Mouse (Mus musculus) ovary, postnatal 10 days (tissue): Measurements from ENCODE around the gene Tlk1.

ENCODE experiments used
- DNase-seq: peaks from one replicate; pipeline ENCODE4 v3.0.0; 2022; ENCODE audit warnings: low spot score

The Tlk1 gene

DNA sequence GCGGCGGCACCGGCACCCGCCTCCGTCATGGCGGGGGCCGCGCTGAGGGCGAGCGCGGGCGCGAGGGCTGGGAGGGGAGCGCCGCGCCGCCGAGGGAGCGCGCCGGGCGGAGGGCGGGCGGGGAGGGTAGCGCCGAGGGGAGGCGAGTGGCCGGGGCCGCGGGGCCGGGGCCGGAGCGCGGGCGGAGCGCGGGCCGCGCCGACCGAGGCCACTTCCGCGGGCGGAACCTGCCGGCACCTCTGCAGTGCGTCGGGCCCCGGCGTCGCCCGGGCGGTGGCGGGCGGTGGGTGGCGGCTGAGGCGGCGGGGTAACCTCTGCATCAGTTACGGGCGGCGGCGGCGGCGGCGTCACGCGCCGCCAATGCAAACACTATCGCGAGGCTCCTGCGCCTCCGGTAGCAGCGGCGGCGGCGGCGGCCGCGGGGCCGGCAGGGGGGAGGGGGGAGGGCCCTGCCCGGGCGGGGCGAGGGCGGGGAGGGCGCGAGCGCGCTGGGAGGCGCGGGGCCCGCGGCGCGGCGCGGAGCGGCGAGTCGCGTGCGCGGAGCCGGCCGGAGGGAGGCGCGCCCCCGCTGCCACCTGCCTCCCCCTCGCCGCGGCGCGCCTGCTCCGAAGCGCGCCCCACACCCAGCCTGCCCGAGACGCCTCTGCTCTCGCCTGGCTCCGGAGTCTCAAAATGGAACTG, at the start of gene Tlk1:
Gene Tlk1, minus strand, starts transcription at position 358 of the 681 bp plus-strand sequence.
- peak; percentile 44 for DNase-seq

DNA sequence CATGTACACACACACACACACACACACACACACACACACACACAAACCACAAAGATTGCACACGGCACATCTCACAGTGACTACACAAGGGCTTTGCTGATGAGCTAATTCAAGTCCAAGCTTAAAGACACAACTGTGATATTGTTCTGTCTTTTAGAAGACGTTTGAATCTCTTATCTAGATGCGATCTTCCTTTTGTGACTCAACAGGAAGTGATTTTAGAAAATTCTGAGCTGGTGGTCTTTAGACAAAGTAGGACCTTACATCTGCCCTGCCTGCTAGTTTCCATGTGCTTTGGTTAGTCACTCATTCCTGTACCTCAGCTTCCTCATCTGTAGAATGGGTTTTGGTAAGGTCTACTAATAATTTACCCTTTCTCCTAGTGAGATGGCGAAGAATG, 49.6 kb upstream of the Tlk1 start:
- DNase-seq, result no peak

DNA sequence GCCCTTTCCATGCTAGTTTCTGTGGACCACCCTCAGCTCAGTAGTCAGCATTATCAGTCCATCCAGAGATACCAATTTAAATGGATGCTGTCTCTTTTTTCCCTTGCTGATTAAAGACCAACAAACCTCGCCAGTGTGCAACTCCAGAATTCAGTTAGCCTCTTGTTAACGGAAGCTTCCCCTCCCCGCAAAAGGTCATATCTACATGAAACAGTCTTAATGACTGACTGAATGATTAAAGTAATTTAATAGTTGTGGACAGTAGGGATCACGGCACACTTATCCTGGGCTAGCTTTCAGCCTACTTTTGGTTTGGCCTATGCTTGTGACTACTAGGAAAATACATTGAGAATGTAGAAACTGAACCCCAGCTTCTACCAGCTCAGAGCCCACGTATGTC, 47.6 kb upstream of the Tlk1 start:
- no peak for DNase-seq

DNA sequence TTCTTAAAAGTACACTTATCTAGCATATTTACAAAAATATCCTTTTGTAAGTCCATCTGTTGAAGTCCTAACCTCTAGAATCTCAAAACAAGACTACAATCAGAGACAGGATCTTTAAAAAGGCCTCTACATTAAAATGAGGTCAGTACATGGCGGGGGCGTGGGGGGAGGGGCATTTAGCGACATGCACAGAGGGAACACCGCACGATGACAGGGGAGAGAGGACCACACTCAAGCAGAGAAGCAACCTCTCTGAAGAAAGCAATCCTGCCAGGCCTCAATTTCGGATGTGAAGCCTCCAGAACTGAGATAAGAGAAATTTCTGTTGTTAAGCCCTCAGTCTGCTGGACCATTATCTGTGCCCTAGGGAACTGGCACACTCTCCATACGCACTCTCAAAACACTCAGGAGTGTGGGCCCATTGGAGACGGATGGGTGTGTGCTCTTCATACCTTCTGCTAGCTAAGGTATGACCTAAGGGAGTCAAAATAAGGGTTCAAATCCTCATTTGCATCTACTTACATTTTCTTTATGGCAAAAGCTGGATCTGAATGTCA, 46.0 kb upstream of the Tlk1 start:
- no peak for DNase-seq

DNA sequence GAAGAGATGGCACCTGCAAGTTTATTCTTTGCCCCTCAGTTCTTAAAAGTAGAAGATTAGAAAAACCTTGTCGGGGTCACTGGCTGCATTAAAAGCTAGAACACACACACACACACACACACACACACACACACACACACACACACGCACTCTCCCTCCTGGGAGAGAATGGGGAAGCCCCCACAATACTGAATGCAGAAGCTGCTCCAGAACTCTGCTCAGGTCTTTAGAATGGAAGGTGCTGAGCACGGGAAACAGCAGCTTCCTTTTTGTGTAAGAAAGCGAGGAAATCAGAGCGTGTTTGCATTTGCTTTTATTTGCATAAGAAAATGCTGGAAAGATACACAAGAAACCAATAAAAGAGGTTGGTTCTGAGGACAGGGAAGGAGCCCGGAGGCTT, 45.3 kb upstream of the Tlk1 start:
- no peak for DNase-seq

DNA sequence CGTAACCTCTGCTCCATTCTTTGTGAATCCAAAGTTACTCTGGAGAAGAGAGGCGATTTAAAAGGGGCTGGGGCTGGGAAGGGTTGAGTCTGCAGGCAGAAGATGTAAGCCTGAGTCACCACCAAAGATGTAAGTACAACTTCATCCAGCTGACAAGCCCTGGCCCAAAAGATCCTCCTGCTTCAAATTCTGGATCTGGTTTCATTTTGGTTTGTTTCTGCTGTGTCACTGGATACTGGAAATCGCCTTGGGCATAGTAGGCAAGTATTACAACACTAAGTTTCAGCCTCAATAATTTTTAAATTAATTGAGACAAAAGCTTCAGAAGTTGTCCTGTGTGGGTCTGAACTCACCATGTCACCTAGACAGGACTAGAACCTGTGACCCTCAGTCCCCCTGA, 43.6 kb upstream of the Tlk1 start:
- no peak for DNase-seq

DNA sequence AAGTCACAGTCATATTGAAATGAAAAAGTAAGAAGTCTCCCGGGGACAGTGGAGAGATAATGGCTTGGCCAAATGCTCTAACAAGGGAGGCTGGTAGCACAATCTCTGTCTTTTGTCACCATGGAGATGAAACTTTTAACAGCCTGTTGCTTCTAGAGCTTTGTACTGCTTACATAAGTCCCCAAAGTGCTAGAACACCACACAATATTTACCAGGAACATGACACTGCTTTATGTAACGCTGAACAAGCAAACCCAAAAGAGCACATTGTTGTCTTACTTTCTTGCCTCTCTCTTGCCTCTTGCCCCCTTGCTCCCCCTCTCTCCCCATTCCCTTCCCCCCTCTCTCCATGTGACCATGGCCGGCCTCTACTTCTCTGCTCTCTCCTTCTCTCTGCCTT, 41.7 kb upstream of the Tlk1 start:
- no peak for DNase-seq

DNA sequence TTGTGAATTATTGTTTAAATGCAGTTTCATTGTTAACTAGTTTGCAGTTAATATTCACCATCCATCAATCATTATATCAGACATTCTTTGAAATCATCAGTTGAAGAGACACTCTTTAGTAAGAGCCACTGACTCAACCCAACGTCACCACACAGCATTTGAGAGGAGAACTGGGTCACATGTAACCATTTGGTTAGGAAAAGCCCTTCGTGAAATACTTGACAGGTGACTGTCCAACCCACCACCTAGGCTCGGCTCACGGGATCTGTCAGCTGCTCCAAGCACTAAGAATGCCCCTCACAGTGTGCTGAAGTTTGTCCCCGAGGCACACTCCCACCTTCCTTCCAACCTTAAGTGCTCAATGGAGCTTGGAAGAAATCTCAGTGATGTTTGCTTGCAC, 37.4 kb upstream of the Tlk1 start:
- DNase-seq, result no peak

DNA sequence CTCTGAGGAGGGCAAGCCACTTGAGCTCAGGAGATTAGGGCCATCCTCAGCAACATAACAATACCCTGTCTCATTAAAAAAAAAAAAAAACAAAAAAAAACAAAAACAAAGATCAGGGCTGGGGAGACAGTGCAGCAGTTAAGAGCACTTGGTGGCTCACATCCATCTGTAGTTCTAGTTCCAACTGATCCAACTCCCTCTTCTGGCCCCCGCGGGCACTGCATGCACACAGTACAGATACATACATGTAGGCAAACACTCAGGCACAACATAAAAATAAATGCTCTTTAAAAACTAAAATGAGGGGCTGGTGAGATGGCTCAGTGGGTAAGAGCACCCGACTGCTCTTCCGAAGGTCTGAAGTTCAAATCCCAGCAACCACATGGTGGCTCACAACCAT, 34.2 kb upstream of the Tlk1 start:
- no peak for DNase-seq

DNA sequence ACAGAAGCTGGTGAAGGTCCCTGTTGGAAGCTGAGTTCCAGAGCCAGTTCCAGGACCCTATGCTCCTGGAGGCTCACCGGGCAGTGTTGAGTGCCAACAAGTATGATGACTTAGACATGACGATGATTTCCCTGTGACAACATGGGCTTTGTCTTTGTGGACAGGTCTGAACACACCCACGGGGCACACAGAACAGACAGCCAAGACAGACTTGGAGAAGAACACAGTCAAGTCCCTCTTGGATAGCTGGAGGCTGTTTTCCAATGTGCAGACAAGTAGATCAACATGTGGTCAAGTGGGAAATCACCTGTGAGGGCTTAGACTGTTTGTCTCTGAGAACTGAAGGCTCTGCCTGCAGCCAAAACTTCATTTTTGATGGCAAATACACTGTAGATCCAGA, 31.4 kb upstream of the Tlk1 start:
- no peak for DNase-seq

DNA sequence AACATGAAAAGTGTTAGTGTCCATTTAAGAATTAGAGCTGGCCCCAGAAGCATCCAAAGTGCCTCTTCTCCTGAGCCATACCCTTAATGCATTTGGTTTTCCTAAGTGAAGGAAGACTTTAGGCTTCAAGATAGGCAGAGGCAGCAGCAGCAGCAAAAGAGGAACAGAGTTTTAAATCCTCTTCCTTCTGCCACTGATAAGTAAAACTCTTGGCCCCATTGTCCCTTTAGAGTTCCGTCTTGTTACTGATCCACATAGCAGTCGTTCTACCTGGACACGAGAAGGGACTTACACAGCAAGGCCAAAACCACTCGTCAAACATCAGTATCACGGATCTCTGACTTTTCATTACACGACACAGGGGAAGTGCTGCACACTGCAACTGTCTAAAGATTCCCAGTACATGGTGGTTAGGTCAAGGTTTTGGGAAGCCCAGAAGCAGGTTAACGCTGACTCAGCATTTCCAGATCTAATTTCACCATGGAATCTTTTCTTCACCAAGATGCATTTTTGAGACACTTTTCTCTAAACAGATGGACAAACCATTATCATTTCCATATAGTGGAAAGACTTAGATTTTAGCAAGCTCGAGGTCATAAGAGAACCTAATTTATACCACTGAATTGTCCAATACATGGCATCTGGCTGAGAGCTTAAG, 28.8 kb upstream of the Tlk1 start:
- DNase-seq, result no peak

DNA sequence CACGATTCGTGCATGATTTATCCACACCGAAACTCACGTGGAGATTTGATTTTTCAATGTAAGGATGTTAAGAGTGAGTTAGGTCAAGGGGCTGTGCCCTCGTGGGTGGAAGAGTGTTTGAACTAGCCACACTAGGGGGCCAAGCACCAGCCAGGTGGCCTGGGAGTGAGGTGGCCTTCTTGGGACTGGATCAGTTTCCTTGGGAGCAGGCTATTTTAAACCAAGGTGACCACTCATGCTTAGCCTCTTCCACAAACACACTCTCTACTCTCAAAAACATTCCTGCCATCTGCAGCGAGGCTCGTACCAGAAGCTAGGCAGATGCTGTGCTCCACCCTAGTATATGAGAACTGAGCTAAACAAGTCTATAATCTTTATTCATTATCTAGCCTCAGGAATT, 27.8 kb upstream of the Tlk1 start:
- DNase-seq, result no peak

DNA sequence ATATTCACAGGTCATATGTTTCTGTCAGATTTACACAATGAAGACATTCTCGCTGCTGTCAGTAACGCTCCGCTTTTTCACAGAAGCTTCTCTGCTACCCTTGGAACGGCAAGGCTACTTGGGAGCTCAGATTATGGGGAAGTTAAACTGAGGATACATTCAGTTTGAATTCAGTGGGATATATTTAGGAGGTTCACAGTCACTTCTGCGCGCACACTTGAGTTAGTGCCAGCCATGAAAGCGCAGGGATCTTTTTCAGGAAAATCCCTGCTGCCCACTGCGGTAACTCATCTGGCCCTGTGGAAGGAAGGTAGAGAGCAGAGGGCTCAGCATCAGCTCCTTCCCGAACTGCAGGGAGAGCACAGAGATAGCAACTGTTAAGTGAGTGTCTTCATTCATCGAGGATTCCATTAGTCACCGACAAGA, 27.3 kb upstream of the Tlk1 start:
- DNase-seq, result no peak

DNA sequence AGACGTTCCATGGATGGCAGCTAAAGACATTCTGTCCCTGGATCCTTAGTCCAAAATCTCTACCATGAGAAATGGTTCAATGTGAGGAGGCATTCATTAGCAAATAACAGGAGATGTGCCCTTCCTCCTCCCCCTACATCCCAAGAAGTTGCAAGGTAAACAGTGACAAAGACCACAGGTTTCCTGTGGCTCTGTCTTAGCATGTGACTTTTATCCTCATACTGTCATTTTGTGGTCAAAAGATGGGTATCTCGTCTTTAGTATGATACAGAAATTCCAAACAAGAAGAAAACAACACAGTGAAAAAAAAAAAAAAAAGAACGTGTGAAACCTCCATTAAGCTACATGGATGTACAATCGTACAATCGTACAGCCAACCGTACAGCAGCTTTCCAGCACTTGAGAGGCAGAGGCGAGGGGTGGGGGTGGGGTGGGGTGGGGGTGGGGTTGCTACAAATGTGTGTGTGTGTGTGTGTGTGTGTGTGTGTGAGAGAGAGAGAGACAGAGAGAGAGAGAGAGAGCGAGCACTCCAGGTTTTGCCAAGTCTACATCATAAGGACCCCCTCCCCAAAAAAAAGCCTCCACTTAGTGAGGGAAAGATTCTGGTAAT, 26.8 kb upstream of the Tlk1 start:
- no peak for DNase-seq

DNA sequence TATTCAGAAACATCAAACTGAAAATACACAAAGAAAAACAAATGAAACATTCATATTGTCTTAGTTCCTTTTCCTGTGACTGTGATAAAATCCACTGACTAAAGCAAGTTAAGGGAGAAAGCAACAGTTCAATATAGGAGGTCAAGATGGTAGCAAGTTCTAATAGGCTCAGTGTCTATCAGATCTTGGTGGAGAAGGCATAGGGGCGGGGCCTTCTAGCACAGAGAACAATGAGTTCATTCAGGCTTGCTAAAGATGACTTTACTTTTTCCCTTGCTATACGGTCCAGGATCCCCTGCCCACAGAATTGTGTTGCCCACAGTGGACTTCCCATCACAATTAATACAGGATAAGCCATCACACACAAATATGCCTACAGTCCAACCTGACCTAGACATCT, 20.3 kb upstream of the Tlk1 start:
- DNase-seq, result no peak

DNA sequence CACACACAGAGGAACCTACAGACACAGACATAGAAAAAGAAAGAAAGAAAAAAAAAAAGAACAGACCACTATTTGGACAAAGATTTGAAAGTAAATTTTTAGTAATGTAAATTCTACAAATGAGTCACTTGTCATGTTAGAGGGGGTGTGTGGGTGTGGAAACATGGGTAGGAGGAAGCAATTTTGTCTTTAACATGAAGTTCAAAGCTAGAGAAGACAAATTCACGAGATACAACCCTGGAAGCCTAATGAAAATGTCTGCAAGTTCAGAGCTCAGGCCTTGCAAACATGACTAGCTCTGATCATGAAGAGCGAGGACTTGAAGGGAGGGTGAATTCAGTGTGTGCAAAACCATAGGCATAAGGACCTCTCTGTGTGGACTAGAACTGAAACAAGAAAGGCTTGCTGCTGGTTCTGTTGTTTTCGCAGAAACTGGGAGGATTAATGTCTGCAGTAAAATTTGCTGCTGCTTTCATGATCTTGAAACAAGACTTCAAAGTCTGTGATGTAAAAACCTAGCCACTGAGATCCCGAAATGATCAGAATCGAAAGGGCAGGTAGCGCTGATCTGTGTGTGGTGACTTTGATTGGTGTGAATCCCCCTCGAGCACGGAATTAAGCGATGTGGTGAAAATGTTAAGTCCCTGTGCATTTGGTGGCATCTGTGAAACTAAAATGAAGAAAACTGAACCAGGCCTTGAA, 19.3 kb upstream of the Tlk1 start:
- no peak for DNase-seq

DNA sequence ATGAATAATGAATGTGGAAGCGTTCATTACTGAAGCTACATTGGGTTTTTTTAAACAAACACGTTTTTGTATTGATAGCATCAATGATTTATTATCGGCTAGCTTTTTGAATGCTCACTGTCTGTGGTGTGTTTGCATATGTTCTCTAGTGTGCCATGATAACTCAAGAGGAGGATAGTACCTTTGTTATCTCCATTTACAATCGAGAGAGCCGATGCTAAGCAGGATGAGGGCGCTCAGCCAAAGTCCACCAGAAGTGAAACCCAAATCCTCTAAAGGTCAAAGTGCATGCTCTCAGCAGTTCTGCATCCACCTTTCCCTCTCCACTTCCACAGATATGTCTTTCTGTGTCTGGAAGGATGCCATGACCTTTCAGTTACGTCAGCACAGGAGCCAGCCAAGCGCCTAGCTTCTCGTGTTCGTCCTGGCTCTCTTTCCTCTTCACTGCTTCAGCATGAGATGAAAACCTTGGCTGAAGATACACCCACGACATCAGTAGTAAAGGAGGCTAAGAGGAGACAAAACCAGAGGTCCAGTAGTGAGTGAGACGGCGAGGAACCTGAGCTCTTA, 16.6 kb upstream of the Tlk1 start:
- DNase-seq, result no peak

DNA sequence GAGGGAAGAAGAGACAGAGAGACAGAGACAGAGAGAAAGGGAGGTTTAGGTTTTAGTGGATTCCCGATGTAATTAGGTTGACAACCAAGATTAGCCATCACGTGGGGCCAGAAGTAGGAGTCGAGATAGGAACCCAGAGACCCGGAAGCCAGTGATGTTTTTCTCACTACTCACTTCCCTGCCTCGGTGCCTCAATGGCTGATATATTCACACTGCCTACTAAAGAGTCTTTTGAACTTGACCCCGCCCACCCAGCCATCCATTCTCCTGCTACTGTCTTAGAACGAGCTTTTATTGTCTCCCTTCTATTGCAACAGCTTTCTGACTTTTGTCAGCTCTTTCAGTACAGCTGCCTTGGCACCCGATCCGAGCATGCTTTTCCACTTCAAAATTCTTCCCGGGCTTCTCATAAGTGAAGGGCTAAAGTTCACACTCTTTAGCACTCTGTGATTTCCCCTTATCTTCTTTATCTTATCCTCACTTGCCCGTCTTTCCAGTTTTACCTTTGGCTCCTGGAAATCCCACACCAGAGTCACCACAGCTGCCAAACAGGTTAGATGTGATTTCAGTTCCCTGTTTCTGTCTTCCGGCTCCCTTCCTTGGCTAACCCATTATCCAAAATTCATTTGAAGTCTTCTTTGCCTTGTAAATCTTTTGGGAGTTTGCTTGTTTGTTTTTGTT, 13.1 kb upstream of the Tlk1 start:
- DNase-seq, result no peak

DNA sequence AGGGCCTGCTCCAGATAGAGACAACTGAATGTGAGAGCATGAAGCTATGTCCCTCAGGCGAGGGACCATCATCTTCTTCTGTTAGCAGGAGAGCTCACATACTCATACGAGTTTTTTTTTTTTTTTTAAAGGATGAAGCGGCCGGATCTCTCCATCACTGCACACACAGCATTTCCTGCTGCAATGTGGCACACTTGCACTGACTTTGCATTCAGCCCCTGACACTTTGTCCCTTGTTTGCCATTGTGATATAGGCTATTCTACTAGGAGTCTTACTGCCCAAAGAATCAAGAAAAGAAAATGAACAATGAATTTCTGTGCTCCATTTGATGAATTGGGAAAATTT, 10.8 kb upstream of the Tlk1 start:
- DNase-seq, result no peak

DNA sequence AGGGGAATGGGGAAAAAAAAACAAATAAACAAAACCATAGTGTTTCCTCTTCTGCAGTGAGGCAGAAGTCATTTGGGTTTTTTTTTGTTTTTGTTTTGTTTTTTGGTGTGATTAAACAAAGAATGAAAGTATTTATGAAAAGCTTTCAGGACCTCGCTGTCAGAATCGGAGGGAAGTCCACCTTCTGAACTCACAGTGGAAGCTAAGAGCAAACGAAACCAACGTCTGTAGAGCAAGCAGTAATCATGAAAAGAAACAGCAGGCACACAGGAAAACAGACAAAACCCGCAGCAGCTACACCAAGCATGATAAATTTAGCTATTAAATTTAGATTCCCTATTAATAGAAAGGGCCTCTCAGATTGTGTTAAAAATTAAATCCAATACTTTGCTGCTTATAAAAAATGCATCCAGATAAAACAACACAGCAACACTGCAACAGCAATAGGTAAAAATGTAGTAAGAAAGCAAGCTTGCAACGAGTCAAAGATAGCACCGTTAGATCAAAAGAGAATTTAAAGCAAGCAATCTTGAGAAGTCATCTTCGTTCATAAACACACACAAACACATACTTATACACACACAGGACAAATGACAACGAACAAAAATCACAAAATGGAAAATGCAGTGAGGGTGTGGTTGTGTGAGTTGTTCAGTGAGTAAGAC, 10.2 kb upstream of the Tlk1 start:
- no peak for DNase-seq

DNA sequence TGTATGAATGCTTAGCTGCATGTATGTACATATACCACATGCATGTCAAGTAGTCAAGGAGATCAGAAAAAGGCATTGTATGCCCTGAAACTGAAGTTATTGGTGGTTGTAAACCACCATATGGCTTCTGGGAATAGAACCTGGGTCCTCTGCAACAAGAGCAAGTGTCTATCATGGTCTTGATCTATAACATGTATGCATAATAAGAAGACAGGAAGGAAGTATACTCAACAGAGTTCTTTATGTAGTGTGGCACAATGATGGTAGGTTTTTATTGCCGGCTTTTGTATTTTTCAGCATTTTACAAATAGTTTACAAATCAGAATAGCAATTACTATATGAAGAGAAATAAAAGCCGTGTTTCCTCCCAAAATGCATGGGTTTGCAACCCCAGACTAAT, 9.7 kb upstream of the Tlk1 start:
- DNase-seq, result no peak
